ENCODE assay signal across 18 mouse cellular contexts in genomic region chr2:14388162-14388561, GRCm38 (mm10). TPM values are rescaled to one million over a fixed set of nuclear protein-coding genes. Genes with fewer than 3 reads are reported as not detected.
DNase-seq lines count a peak whose midpoint lies in the region; ATAC-seq and TF ChIP-seq lines count a peak whose summit lies in the region.
"Had no signal": no experiment of that assay in that cellular context is flagged by ENCODE, and none has a peak within 500 bp of the region (broad histone marks: within the 10 kb centered on the region; RNA-seq: fewer than 3 reads in every experiment).

Slc39a12 (plus strand) TSS chr2:14388316.

- H3K4me2 ChIP-seq in midbrain, embryonic 15.5 days, result peak within 1 kb of the TSS; percentile 7; the same call in 1 of the 2 replicates
- H3K4me2 ChIP-seq: intestine, embryonic 15.5 days; limb, embryonic 13.5 days had no signal

- no peaks in the 10 kb centered on the region for H3K9me3 ChIP-seq in midbrain, embryonic 15.5 days
- H3K9me3 ChIP-seq: intestine, embryonic 15.5 days; limb, embryonic 13.5 days had no signal

- H3K36me3 ChIP-seq in midbrain, embryonic 15.5 days (replicated peaks), result no peaks in the 10 kb centered on the region
- H3K36me3 ChIP-seq: intestine, embryonic 15.5 days; limb, embryonic 13.5 days had no signal

- no peak for DNase-seq in cerebellum, adult 2 months
- no peak for DNase-seq in cerebellum, adult 8-10 months
- DNase-seq in layer of hippocampus, adult 2 months (ENCODE audit: low spot score in 2 of 2), result peak in 1 of 2 experiments; percentile 16
- no peak for DNase-seq in layer of hippocampus, adult 9-11 months
- DNase-seq in layer of hippocampus, postnatal 14 days (ENCODE audit: low spot score in 2 of 2), result no peak
- DNase-seq in urinary bladder, postnatal 25 days (ENCODE audit: low spot score), result no peak
- no peak for DNase-seq in testis, postnatal 10 days (ENCODE audit: low spot score)
- DNase-seq: cerebellum, postnatal 14 days; right cerebral cortex, postnatal 14 days had no signal

- H3K27ac ChIP-seq in cerebellum, adult 2 months (ENCODE audit: insufficient read depth, low read length), result no peak within 1 kb of the TSS
- peak within 1 kb of the TSS; percentile 81 for H3K27ac ChIP-seq in layer of hippocampus, adult 2 months
- H3K27ac ChIP-seq in midbrain, embryonic 15.5 days, result 0 out of 2 replicates have a peak within 1 kb of the TSS, but pooled peaks have one; percentile 21
- H3K27ac ChIP-seq: intestine, embryonic 15.5 days; limb, embryonic 13.5 days; macrophage had no signal

- H3K9ac ChIP-seq in midbrain, embryonic 15.5 days, result no peak within 1 kb of the TSS
- H3K9ac ChIP-seq: intestine, embryonic 15.5 days; limb, embryonic 13.5 days had no signal

- no peaks in the 10 kb centered on the region for H3K4me1 ChIP-seq in cerebellum, adult 2 months (ENCODE audit: control insufficient read depth, insufficient read depth, low read length)
- H3K4me1 ChIP-seq in midbrain, embryonic 15.5 days, result 0 out of 2 replicates have a peak, but pooled peaks cover 4% of the 10 kb centered on the region
- H3K4me1 ChIP-seq: intestine, embryonic 15.5 days; limb, embryonic 13.5 days had no signal

- no peaks in the 10 kb centered on the region for H3K27me3 ChIP-seq in cerebellum, adult 2 months (ENCODE audit: control insufficient read depth, insufficient read depth, low read length)
- H3K27me3 ChIP-seq in midbrain, embryonic 15.5 days (replicated peaks), result no peaks in the 10 kb centered on the region
- H3K27me3 ChIP-seq: intestine, embryonic 15.5 days; limb, embryonic 13.5 days had no signal

- TF ChIP-seq CTCF in cerebellum, adult 2 months (IDR thresholded peaks at IDR 0.05; ENCODE audit: borderline replicate concordance, insufficient read depth, low read depth, low read length), result no peak
- TF ChIP-seq CTCF in layer of hippocampus, adult 2 months (conservative IDR thresholded peaks at IDR 0.05), result no peak

- TF ChIP-seq POLR2A in cerebellum, adult 2 months (IDR thresholded peaks at IDR 0.05; ENCODE audit: borderline replicate concordance, insufficient read depth, low read length), result no peak

- H3K4me3 ChIP-seq in cerebellum, adult 2 months (replicated peaks; ENCODE audit: insufficient read depth, low read depth, low read length), result peak within 1 kb of the TSS; percentile 15
- H3K4me3 ChIP-seq in layer of hippocampus, adult 2 months, result peak within 1 kb of the TSS; percentile 30
- no peak within 1 kb of the TSS for H3K4me3 ChIP-seq in midbrain, embryonic 15.5 days
- H3K4me3 ChIP-seq: intestine, embryonic 15.5 days; limb, embryonic 13.5 days; myocyte had no signal

- WGBS in cerebellum, adult 2 months, result 27% methylated on average over 5 of the region's 5 CpGs
- WGBS in midbrain, embryonic 15.5 days, result 20% methylated on average over 5 of the region's 5 CpGs

- ATAC-seq in midbrain, embryonic 15.5 days (replicated peaks), result peak; percentile 87
- ATAC-seq: intestine, embryonic 15.5 days had no signal

RNA-seq across cellular contexts. Expression of gene Slc39a12, which starts in this region (rescaled TPM):
- polyA plus RNA-seq in cerebellum, adult 2 months (2012; rRNA removed), result 55.3 and 56.1 TPM in 2 replicates
- total RNA-seq in layer of hippocampus, adult 2 months (2021), result 10 to 100 TPM; 36.4 to 38.8 TPM
- 10 to 100 TPM; 41.4 to 47.2 TPM for total RNA-seq in layer of hippocampus, postnatal 14 days (2021)
- 2.5 and 3.0 TPM in 2 replicates for polyA plus RNA-seq in midbrain, embryonic 15.5 days (2015; fragmentation: Nextera tagmentation; extraction: Ambion mirVana)
- total RNA-seq: granulocyte monocyte progenitor cell, adult 5-6 weeks had no signal
- polyA plus RNA-seq: heart, embryonic 16.5 days; intestine, embryonic 15.5 days; kidney, embryonic 16.5 days; thymus, postnatal 0 days had no signal

Comparison
In these comparisons a context has a peak if more than half of its experiments do, and no peak if none do; other contexts are left out.
1. RNA of gene Slc39a12 (polyA plus RNA-seq): 55.3 to 56.1 TPM in cerebellum, adult 2 months; 2.5 to 3.0 TPM in midbrain, embryonic 15.5 days; every median in the first group is over 10 times any median in the second.